In genomic region chr4:127843421-127843820, GRCm38 (mm10) we compare ENCODE assay signal across 18 mouse cellular contexts.
"Had no signal": no experiment of that assay in that cellular context is flagged by ENCODE, and none has a peak within 500 bp of the region (broad histone marks: within the 10 kb centered on the region; RNA-seq: fewer than 3 reads in every experiment).

No protein-coding gene starts in this region.

- DNase-seq: kidney, postnatal 10 days; kidney, postnatal 4 days; liver; liver, embryonic 13.5 days; liver, postnatal 0 days; lung, postnatal 14 days; right cerebral cortex, adult 18-20 months; spleen, adult 18-20 months; thymus, adult 2 months; thymus, postnatal 25 days had no signal

- H3K4me3 ChIP-seq: layer of hippocampus, adult 2 months; limb, embryonic 12.5 days; liver, embryonic 13.5 days; lung, embryonic 15.5 days; megakaryocyte, embryonic 14.5 days; myocyte; neural tube, embryonic 15.5 days had no signal

- H3K4me2 ChIP-seq: limb, embryonic 12.5 days; liver, embryonic 13.5 days; lung, embryonic 15.5 days; midbrain, embryonic 11.5 days; neural tube, embryonic 15.5 days had no signal

- H3K27ac ChIP-seq: layer of hippocampus, adult 2 months; limb, embryonic 12.5 days; liver, embryonic 13.5 days; lung, embryonic 15.5 days; macrophage; neural tube, embryonic 15.5 days had no signal

- H3K4me1 ChIP-seq: limb, embryonic 12.5 days; liver, embryonic 13.5 days; lung, embryonic 15.5 days; megakaryocyte, embryonic 14.5 days had no signal

- H3K27me3 ChIP-seq: limb, embryonic 12.5 days; liver, embryonic 13.5 days; lung, embryonic 15.5 days; megakaryocyte, embryonic 14.5 days; neural tube, embryonic 15.5 days had no signal

- H3K9me3 ChIP-seq: limb, embryonic 12.5 days; lung, embryonic 15.5 days; neural tube, embryonic 15.5 days had no signal

- ATAC-seq: liver, postnatal 0 days had no signal

- H3K9ac ChIP-seq: limb, embryonic 12.5 days; liver, embryonic 13.5 days; liver, postnatal 0 days; lung, embryonic 15.5 days; neural tube, embryonic 15.5 days had no signal

- H3K36me3 ChIP-seq: limb, embryonic 12.5 days; liver, embryonic 13.5 days; lung, embryonic 15.5 days; neural tube, embryonic 15.5 days had no signal
